Mouse (Mus musculus) liver, embryonic 14.5 days (tissue): ENCODE data around the gene Nploc4. TPM values are rescaled to one million over a fixed set of nuclear protein-coding genes. Genes with fewer than 3 reads are reported as not detected.

ENCODE experiments used
- ATAC-seq: fragments of 200-750 bp; cut with Nextera tagmentation; 2 replicates; pipeline ENCODE4 v1.8.0; 2017; ENCODE audit warnings: moderate number of reproducible peaks, mild to moderate bottlenecking, moderate library complexity; ENCODE audit not compliant: insufficient read depth
- DNase-seq, 3 experiments: peaks; one replicate each; pipeline ENCODE4 v3.0.0-alpha.2; 2012 to 2013; ENCODE audit warnings: low read depth in 3 of 3, low spot score in 3 of 3
- H3K27ac ChIP-seq: fragments of 300-500 bp; sonication (generic); 2 replicates; pipeline ENCODE4 v1.5.1; 2014; ENCODE audit warnings: moderate library complexity, mild to moderate bottlenecking, control low read depth, inconsistent platforms
- H3K27me3 ChIP-seq: fragments of 300-500 bp; sonication (generic); 2 replicates; pipeline ENCODE4 v1.6.1; 2014; ENCODE audit warnings: mild to moderate bottlenecking, low read length, moderate library complexity; ENCODE audit not compliant: control insufficient read depth, insufficient read depth
- H3K36me3 ChIP-seq: fragments of 300-500 bp; sonication (generic); replicated peaks from 2 replicates; pipeline ENCODE4 v1.6.1; 2014; ENCODE audit warnings: low read depth; ENCODE audit not compliant: control insufficient read depth, insufficient read depth
- H3K4me1 ChIP-seq, 2 experiments: fragments of 200-500 bp in 1 of 2; fragments of 300-500 bp in 1 of 2; sonication (generic) in 1 of 2; replicated peaks; 2 replicates each; pipeline ENCODE4 v1.6.1; 2012 to 2014; ENCODE audit warnings: antibody characterized with exemption in 1 of 2, inconsistent platforms in 1 of 2, low read length in 1 of 2; ENCODE audit not compliant: control insufficient read depth in 2 of 2, insufficient read depth in 2 of 2
- H3K4me2 ChIP-seq: fragments of 300-500 bp; sonication (generic); 2 replicates; pipeline ENCODE4 v1.6.1; 2014; ENCODE audit warnings: low read depth, mild to moderate bottlenecking, control low read depth, moderate library complexity
- H3K4me3 ChIP-seq, 2 experiments: fragments of 200-500 bp in 1 of 2; fragments of 300-500 bp in 1 of 2; sonication (generic) in 1 of 2; 2 replicates each; pipeline ENCODE4 v1.5.1; 2012 to 2014; ENCODE audit warnings: low read depth in 2 of 2, low read length in 2 of 2, mild to moderate bottlenecking in 2 of 2, control low read depth in 1 of 2, inconsistent platforms in 1 of 2, moderate library complexity in 1 of 2; ENCODE audit not compliant: insufficient read depth in 1 of 2
- H3K9ac ChIP-seq: fragments of 300-500 bp; sonication (generic); replicated peaks from 2 replicates; pipeline ENCODE4 v1.6.1; 2014; ENCODE audit warnings: mild to moderate bottlenecking, control low read depth, moderate library complexity
- H3K9me3 ChIP-seq: fragments of 300-500 bp; sonication (generic); 2 replicates; pipeline ENCODE4 v1.6.1; 2016; ENCODE audit warnings: low read length, mixed read lengths; ENCODE audit not compliant: control insufficient read depth
- CTCF ChIP-seq: IDR thresholded peaks from 2 replicates; pipeline ENCODE4 v1.5.1; 2016; ENCODE audit warnings: antibody characterized with exemption, low read depth, control low read depth
- EP300 ChIP-seq: IDR thresholded peaks from 2 replicates; pipeline ENCODE4 v1.6.1; 2016; ENCODE audit warnings: antibody characterized with exemption, low read depth
- WGBS: fragments of 180-500 bp; shearing (Covaris S2); extraction: QIAGEN DNeasy Blood & Tissue Kit; methylation state at CpG from one replicate; pipeline ENCODE4 v1.1.7; 2014; ENCODE audit not compliant: insufficient replicate concordance; 5-methylcytosine and 5-hydroxymethylcytosine counted together
- polyA plus RNA-seq, 2 experiments: library from polyadenylated mRNA; depleted of rRNA in 1 of 2; stranded (reverse) in 1 of 2; unstranded in 1 of 2; fragments of >200 nt; fragmentation: Nextera tagmentation in 1 of 2; extraction: Ambion mirVana in 1 of 2; gene quantifications; 2 replicates each; pipeline versions ENCODE4 v1.2.1 to v1.2.3; 2012 to 2014

Gene Nploc4
- polyA plus RNA-seq, 2 experiments: 21.1 to 21.2 TPM

DNA sequence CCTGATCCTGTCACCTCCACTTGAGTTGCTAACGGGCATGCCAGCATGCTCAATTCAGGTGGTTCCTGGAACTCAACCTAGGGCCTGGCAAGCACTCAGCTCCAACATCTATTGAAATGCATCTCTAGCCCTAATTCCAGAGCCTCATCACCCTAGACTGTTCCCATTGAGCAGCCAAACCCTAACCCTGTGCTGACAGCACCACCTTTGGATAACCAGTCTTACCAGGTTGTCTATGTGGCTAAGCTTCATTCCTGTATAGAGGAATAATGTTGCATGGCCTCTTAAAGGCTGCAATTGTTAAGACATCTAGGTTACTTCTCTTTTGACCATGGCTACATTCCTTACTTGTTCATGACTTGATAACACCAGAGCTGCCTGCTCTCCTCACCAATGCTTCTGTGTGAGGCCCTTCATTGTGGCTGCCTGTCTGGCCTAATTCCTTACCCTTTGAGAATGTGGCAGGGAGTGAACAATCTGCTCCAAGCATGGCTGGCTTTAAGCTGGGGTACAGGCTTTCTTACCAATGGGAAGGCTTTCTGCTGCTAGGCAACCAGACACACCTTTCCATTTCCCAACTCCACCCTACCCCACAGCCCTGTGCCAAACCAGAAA lies 92.3 kb downstream of the Nploc4 start:
- H3K4me1 ChIP-seq: peaks cover 7 to 15% of the 10 kb centered on the region in 2 experiments
- DNase-seq (no peak), ATAC-seq (no peak)
- H3K4me3 ChIP-seq: peak overlapping the region in 1 of 2 experiments; percentile 8; a peak in 1 of 4 replicates
- H3K4me2 ChIP-seq: no peak overlapping the region
- H3K9ac ChIP-seq: no peak overlapping the region
- H3K27me3 ChIP-seq: peaks cover 12% of the 10 kb centered on the region
- H3K9me3 ChIP-seq: no peaks in the 10 kb centered on the region
- no peak for TF ChIP-seq EP300
- TF ChIP-seq CTCF: no peak
- H3K27ac ChIP-seq: peak overlapping the region; percentile 16; the same call in 1 of the 2 replicates
- 38% methylated on average over 1 of the region's 1 CpGs for WGBS
- H3K36me3 ChIP-seq: peaks cover 14% of the 10 kb centered on the region

DNA sequence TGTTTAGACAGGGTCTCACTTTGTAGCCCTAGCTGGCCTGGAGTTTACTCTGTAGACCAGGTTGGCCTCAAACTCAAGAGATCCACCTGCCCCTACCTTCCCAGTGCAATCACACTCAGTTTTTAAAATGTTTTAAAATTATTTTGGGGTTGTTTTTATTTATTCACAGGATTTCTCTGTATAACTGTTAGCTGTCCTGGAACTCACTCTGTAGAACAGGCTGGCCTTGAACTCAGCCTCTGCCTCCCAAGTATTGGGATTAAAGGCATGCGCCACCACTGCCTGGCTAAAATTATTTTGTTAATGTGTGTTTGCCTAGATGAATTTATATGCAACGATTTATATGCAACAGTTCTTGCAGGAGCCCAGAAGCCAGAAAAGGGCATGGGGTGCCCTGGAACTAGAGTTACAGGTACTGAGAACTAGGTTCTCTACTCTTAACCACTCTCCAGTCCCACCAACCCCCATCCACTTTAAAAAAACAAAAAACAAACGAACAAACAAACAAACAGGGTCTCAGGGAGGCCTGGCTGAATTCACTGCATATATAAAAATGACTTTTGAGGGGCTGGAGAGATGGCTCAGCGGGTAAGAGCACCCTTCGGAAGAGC lies 93.1 kb downstream of the Nploc4 start:
- no peak for DNase-seq
- Histone ChIP-seq H3K27me3 (peaks cover 5% of the 10 kb centered on the region), H3K4me3 (no peak overlapping the region), H3K4me2 (no peak overlapping the region), H3K9ac (no peak overlapping the region), H3K9me3 (no peaks in the 10 kb centered on the region), H3K27ac (no peak overlapping the region), H3K36me3 (peaks cover 14% of the 10 kb centered on the region), H3K4me1 (peaks cover 4 to 17% of the 10 kb centered on the region in 2 experiments)
- 56% methylated on average over 5 of the region's 5 CpGs for WGBS
- no peak for TF ChIP-seq EP300
- no peak for TF ChIP-seq CTCF
- no peak for ATAC-seq

DNA sequence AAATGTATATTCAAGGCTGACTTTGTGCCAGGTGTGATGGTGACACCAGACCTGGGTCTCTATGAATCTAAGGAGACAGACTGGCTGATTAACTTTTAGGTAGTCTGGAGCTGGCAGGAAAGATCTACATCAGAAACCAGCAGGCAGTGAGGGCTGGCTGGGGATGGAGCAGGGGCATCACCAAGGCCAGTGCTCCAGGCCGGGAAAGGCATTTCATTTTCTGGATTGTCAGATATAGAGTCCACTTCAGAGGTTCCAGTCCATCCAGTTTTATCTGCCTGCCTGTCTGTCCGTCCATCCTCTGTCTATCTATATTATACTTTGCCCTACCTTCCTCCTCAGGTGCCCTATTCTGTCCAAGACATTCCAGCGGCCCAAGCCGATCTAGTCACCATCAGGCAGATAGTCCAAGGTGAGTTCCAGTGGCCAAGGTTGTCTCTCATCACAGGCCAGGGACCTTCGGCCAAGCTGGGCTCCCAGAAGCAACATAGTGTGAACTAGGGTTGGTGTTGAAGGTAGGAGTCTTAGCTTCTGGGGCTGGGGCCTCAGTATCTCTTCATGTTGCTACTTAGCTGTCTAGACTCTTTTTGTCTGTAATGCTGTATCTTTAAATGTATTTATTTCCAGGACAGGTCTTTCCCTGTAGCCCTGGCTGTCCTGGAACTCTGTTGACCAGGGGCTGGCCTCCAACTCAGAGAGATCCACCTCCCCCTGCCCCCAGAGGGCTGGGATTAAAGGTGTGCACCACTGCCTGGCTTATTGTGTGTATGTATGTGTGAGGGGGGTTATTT lies 93.8 kb downstream of the Nploc4 start:
- ATAC-seq (no peak), DNase-seq (no peak)
- 61% methylated on average over 5 of the region's 5 CpGs for WGBS
- Histone ChIP-seq H3K36me3 (peaks cover 14% of the 10 kb centered on the region), H3K27ac (no peak overlapping the region), H3K9ac (no peak overlapping the region), H3K4me3 (no peak overlapping the region), H3K27me3 (no peaks in the 10 kb centered on the region), H3K4me1 (peaks cover 0 to 10% of the 10 kb centered on the region in 2 experiments; a peak in 3 of 4 replicates), H3K4me2 (no peak overlapping the region), H3K9me3 (no peaks in the 10 kb centered on the region)
- TF ChIP-seq EP300 (no peak), CTCF (no peak)

DNA sequence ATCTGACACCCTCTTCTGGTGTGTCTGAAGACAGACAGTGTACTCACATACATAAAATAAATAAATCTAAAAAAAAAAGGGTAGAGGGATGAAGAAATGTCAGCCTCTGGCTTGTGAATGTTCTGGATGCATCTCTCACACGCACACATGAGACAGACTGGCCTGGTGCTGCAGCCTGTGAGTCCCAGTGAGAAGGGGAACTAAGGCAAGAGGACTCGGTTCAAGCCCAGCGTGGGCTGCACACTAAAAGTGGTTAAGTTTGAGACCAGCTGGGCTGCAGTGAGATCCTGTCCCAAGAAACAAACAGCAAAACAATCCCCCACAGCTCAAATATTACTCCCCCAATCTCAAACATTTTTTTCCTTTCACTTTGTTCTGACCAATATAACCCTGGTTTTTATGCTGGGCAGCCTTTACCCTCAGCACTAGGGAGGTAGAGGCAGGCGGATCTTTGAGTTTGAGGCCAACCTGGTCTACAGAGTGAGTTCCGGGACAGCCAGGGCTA lies 94.8 kb downstream of the Nploc4 start:
- no peaks in the 10 kb centered on the region for H3K9me3 ChIP-seq
- WGBS: 75% methylated on average over 5 of the region's 5 CpGs
- DNase-seq: no peak

More for the DNA sequence above, 94.8 kb downstream of the Nploc4 start:
- no peaks in the 10 kb centered on the region for H3K27me3 ChIP-seq
- ATAC-seq: no peak
- H3K4me2 ChIP-seq: no peak overlapping the region
- no peak for TF ChIP-seq CTCF
- no peak for TF ChIP-seq EP300
- no peak overlapping the region for H3K9ac ChIP-seq
- H3K36me3 ChIP-seq: peaks cover 14% of the 10 kb centered on the region
- H3K4me1 ChIP-seq: peaks cover 0 to 10% of the 10 kb centered on the region in 2 experiments; a peak in 3 of 4 replicates
- H3K27ac ChIP-seq: no peak overlapping the region
- H3K4me3 ChIP-seq: no peak overlapping the region
